Mouse (Mus musculus) heart, embryonic 15.5 days (tissue): Measurements from ENCODE around the gene D030056L22Rik. TPM values are rescaled to one million over a fixed set of nuclear protein-coding genes. Genes with fewer than 3 reads are reported as not detected.
"Not testable (repeated sequence)": the region's sequence is repeated elsewhere in the genome, so short reads cannot be mapped to it uniquely, and the experiment has no call there.

Experiments used
- ATAC-seq: fragments of 200-750 bp; cut with Nextera tagmentation; replicated peaks from 2 replicates; pipeline ENCODE4 v1.8.0; 2017; ENCODE audit warnings: low read depth, moderate TSS enrichment; ENCODE audit not compliant: insufficient number of reproducible peaks, insufficient read depth, low FRiP score
- H3K27ac ChIP-seq: fragments of 300-500 bp; sonication (generic); 2 replicates; pipeline ENCODE4 v1.5.1; 2015; ENCODE audit warnings: mild to moderate bottlenecking, inconsistent platforms
- H3K27me3 ChIP-seq: fragments of 300-500 bp; sonication (generic); 2 replicates; pipeline ENCODE4 v1.6.1; 2015; ENCODE audit warnings: inconsistent platforms
- H3K36me3 ChIP-seq: fragments of 300-500 bp; sonication (generic); 2 replicates; pipeline ENCODE4 v1.6.1; 2015; ENCODE audit warnings: mild to moderate bottlenecking, inconsistent platforms
- H3K4me1 ChIP-seq: fragments of 300-500 bp; sonication (generic); replicated peaks from 2 replicates; pipeline ENCODE4 v1.6.1; 2015; ENCODE audit warnings: inconsistent platforms
- H3K4me2 ChIP-seq: fragments of 300-500 bp; sonication (generic); 2 replicates; pipeline ENCODE4 v1.6.1; 2015; ENCODE audit warnings: inconsistent platforms, mild to moderate bottlenecking, moderate library complexity
- H3K4me3 ChIP-seq: fragments of 300-500 bp; sonication (generic); 2 replicates; pipeline ENCODE4 v1.5.1; 2015; ENCODE audit warnings: mild to moderate bottlenecking, inconsistent platforms
- H3K9ac ChIP-seq: fragments of 300-500 bp; sonication (generic); 2 replicates; pipeline ENCODE4 v1.6.1; 2015; ENCODE audit warnings: mild to moderate bottlenecking, inconsistent platforms
- H3K9me3 ChIP-seq: fragments of 300-500 bp; sonication (generic); replicated peaks from 2 replicates; pipeline ENCODE4 v1.6.1; 2016; ENCODE audit warnings: inconsistent platforms
- WGBS: fragments of 180-500 bp; shearing (Covaris S2); methylation state at CpG from one replicate; pipeline ENCODE4 v1.1.7; 2015; ENCODE audit warnings: mixed read lengths; 5-methylcytosine and 5-hydroxymethylcytosine counted together
- polyA plus RNA-seq: library from polyadenylated mRNA; unstranded; fragments of >200 nt; fragmentation: Nextera tagmentation; extraction: Ambion mirVana; gene quantifications from 2 replicates; pipeline ENCODE4 v1.2.1, GENCODE M21; 2015

D030056L22Rik gene
- polyA plus RNA-seq, 1 experiment from 2014 or later = 27.9 TPM

DNA sequence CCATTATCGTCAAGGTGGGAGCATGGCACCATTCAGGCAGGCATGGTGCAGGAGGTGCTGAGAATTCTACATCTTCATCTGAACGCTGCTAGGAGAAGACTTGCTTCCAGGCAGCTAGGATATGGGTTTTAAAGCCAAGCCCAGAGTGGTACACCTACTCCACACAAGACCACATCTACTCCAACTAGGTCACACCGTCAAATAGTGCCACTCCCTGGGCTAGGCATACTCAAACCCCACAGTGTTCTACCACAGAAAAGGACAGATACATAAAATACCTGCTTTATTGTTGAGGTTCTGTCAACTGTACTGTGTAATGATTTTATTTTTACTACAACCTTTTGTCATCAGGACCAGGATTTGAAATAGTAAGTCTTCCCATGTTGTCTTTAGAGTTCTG lies 17.9 kb upstream of the D030056L22Rik start:
- Histone ChIP-seq H3K27me3 (no peaks in the 10 kb centered on the region), H3K36me3 (peaks cover 13% of the 10 kb centered on the region; the same call in 1 of the 2 replicates), H3K4me2 (no peak overlapping the region), H3K4me3 (no peak overlapping the region), H3K27ac (no peak overlapping the region), H3K9me3 (no peaks in the 10 kb centered on the region), H3K9ac (no peak overlapping the region), H3K4me1 (peaks cover 7% of the 10 kb centered on the region)
- no peak for ATAC-seq
- 87% methylated on average over 3 of the region's 3 CpGs for WGBS

DNA sequence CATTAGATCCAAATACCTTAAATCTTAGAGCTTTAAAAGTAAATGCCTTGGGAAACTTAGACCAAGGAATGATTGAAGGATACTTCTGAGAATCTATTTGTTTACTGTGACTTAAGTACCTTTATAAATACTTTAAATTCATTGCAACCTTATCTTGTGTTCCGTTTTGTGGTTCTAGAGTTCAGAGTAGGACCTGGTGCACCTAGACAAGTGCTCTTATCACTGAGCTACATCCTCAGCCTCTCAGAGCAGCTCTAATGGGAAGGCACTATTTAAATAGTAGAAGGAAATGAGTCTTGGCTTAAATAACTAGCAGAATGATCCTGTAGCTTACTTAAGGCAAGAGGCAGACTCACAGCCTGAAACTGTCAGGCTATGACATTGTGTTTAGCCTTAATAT lies 17.4 kb upstream of the D030056L22Rik start:
- Histone ChIP-seq H3K9me3 (no peaks in the 10 kb centered on the region), H3K36me3 (peaks cover 13% of the 10 kb centered on the region; the same call in 1 of the 2 replicates), H3K27ac (no peak overlapping the region), H3K4me2 (no peak overlapping the region), H3K27me3 (no peaks in the 10 kb centered on the region), H3K9ac (no peak overlapping the region), H3K4me3 (no peak overlapping the region), H3K4me1 (peaks cover 7% of the 10 kb centered on the region)
- WGBS = 58% methylated on average over 1 of the region's 1 CpGs
- no peak for ATAC-seq

DNA sequence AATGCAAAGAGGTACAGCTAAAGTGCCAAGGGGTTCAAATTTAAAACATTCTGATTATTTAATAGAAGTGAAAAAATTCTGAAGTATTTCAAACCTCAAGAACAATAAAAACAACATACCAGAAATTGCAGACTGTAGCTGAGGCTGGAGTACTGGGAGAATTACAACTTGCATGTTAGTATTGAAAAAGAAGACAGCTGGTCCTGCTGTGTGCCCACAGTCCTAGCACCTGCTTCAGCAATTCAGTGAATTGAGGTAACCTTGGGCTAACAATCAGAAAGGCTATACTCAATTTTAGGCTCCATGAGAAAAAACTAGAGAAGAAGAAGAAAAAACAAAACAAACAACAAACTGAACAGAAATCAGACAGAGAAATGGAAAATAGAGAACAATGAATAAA lies 4.9 kb upstream of the D030056L22Rik start:
- Histone ChIP-seq H3K36me3 (no peaks in the 10 kb centered on the region; the same call in 1 of the 2 replicates), H3K9me3 (no peaks in the 10 kb centered on the region)
- ATAC-seq = no peak

DNA sequence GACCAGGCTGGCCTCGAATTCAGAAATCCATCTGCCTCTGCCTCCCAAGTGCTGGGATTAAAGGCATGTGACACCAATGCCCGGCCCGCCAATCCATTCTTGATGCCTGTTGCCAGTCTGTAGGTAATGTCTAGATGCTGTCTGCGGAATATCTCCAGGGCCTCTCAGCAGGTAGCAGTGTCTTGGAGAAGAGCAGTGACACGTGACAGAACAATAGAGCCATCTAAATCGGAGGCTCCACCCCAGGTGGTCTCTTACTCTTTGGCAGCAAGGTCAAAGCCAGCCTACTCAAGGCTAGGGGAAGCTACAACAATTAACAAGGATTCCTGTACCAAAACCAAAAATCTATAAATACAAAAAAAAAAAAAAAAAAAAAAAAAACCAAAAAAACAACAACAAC lies 2.1 kb upstream of the D030056L22Rik start:
- Histone ChIP-seq H3K27me3 (no peaks in the 10 kb centered on the region), H3K4me3 (no peak overlapping the region), H3K36me3 (no peaks in the 10 kb centered on the region), H3K27ac (no peak overlapping the region), H3K9ac (no peak overlapping the region), H3K4me1 (peaks cover 32% of the 10 kb centered on the region), H3K4me2 (no peak overlapping the region), H3K9me3 (no peaks in the 10 kb centered on the region)
- WGBS = 78% methylated on average over 6 of the region's 6 CpGs
- no peak for ATAC-seq

More for the DNA sequence above, 4.9 kb upstream of the D030056L22Rik start:
- no peak overlapping the region for H3K4me3 ChIP-seq
- H3K27me3 ChIP-seq = no peaks in the 10 kb centered on the region
- H3K9ac ChIP-seq = no peak overlapping the region
- peaks cover 11% of the 10 kb centered on the region for H3K4me1 ChIP-seq
- no peak overlapping the region for H3K4me2 ChIP-seq
- H3K27ac ChIP-seq = no peak overlapping the region

DNA sequence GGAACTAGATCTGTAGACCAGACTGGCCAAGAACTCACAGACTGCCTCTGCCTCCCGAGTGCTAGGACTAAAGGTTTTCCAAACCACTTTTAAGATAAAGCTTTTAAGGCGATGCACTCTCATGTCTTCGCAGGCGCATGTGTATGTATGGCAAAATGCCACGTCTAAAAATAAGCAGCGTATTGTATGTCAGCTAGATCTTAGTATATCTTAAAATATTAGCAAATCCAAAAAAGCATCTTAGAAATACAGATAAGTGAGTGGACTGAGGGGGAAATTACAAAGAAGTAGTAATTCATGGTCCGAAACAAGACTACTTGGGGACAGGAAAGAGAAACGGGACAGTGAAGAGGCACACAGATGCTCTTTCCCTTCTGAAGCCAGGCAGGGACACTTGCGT lies 1.4 kb upstream of the D030056L22Rik start:
- ATAC-seq = no peak
- H3K27ac ChIP-seq = no peak overlapping the region
- no peak overlapping the region for H3K9ac ChIP-seq
- no peak overlapping the region for H3K4me2 ChIP-seq
- 66% methylated on average over 9 of the region's 9 CpGs for WGBS
- H3K9me3 ChIP-seq = no peaks in the 10 kb centered on the region
- H3K27me3 ChIP-seq = no peaks in the 10 kb centered on the region
- no peaks in the 10 kb centered on the region for H3K36me3 ChIP-seq
- H3K4me1 ChIP-seq = peaks cover 34% of the 10 kb centered on the region
- H3K4me3 ChIP-seq = no peak overlapping the region

GRCm38 (mm10) chr19:18712153-18712865 lies 684 bp upstream of the D030056L22Rik start:
- WGBS = 53% methylated on average over 16 of the region's 16 CpGs

GRCm38 (mm10) chr19:18713357-18713756 lies 364 bp downstream of the D030056L22Rik start:
- Histone ChIP-seq H3K4me3 (peak overlapping the region; percentile 77), H3K27ac (peak overlapping the region; percentile 97), H3K4me2 (peak overlapping the region; percentile 90), H3K9ac (peak overlapping the region; percentile 78), H3K4me1 (peaks cover 42% of the 10 kb centered on the region)
- not testable (repeated sequence) for H3K36me3 ChIP-seq, H3K27me3 ChIP-seq, H3K9me3 ChIP-seq
- peak; percentile 63 for ATAC-seq
- WGBS = 0% methylated on average over 43 of the region's 46 CpGs

More at GRCm38 (mm10) chr19:18712153-18712865, 684 bp upstream of the D030056L22Rik start:
- Histone ChIP-seq H3K27ac (peak overlapping the region; percentile 97), H3K9me3 (no peaks in the 10 kb centered on the region), H3K9ac (peak overlapping the region; percentile 68), H3K36me3 (no peaks in the 10 kb centered on the region), H3K4me2 (peak overlapping the region; percentile 90), H3K4me3 (peak overlapping the region; percentile 77), H3K27me3 (no peaks in the 10 kb centered on the region), H3K4me1 (peaks cover 37% of the 10 kb centered on the region)
- no peak for ATAC-seq

DNA sequence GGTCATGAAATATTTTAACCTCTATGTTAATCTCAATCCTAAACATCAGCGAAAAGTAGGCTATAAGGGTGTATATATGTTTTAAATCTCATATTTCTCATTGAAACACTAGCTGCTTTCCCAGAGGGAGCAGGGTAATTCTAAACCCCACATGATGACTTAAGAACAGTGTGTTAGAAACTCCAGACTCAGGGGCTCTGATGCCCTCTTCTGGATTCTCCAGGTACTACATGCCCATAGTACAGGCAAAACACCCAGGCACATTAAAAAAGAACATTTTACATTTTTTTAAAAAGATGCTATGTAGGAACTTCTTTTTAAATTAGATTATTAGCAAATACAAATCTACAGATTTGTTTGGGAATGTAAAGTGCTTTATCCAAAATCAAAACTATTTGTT lies 3.4 kb downstream of the D030056L22Rik start:
- Histone ChIP-seq H3K4me2 (no peak overlapping the region), H3K9me3 (no peaks in the 10 kb centered on the region), H3K27me3 (no peaks in the 10 kb centered on the region), H3K36me3 (peaks cover 6% of the 10 kb centered on the region; the same call in 1 of the 2 replicates), H3K27ac (no peak overlapping the region), H3K4me1 (peaks cover 46% of the 10 kb centered on the region), H3K4me3 (no peak overlapping the region), H3K9ac (no peak overlapping the region)
- no peak for ATAC-seq
- WGBS = 33% methylated on average over 1 of the region's 1 CpGs

GRCm38 (mm10) chr19:18720337-18720736 lies 7.3 kb downstream of the D030056L22Rik start:
- no peak for ATAC-seq
- Histone ChIP-seq H3K36me3 (peaks cover 6% of the 10 kb centered on the region; the same call in 1 of the 2 replicates), H3K4me3 (no peak overlapping the region), H3K9me3 (no peaks in the 10 kb centered on the region), H3K27me3 (no peaks in the 10 kb centered on the region), H3K9ac (no peak overlapping the region), H3K27ac (no peak overlapping the region), H3K4me2 (no peak overlapping the region), H3K4me1 (peaks cover 21% of the 10 kb centered on the region)
- WGBS = 82% methylated on average over 3 of the region's 3 CpGs

- 69% methylated on average over 2 of the region's 2 CpGs for WGBS
- H3K9ac ChIP-seq = no peak overlapping the region
- H3K4me3 ChIP-seq = no peak overlapping the region
Measured at GRCm38 (mm10) chr19:18725186-18725585, 12.2 kb downstream of the D030056L22Rik start.

DNA sequence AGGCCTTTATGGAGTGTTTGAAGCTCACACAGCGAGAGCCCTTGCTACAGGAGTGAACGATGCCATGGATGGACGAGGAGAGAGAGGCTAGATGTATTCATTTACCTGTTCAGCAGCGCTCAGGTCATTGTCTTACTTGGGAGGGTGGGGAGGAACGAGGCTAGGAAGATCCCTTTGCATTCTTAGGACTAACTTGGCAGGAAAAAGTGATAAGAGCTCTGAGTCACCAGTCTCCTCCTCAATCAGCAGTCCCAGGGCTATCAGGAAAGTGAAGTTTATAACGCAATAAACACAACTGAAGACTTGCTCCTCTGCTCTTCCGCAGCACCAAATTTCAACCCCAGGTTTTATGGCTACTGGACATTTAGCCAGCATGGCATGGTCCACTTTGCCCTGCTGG lies 17.3 kb downstream of the D030056L22Rik start:
- H3K9ac ChIP-seq = no peak overlapping the region
- H3K4me3 ChIP-seq = no peak overlapping the region
- no peak for ATAC-seq
- 49% methylated on average over 7 of the region's 7 CpGs for WGBS
- no peak overlapping the region for H3K27ac ChIP-seq
- H3K4me2 ChIP-seq = no peak overlapping the region
- H3K9me3 ChIP-seq = no peaks in the 10 kb centered on the region
- H3K27me3 ChIP-seq = peaks cover 2% of the 10 kb centered on the region; the same call in 1 of the 2 replicates
- no peaks in the 10 kb centered on the region for H3K36me3 ChIP-seq
- H3K4me1 ChIP-seq = peaks cover 16% of the 10 kb centered on the region

More at GRCm38 (mm10) chr19:18725186-18725585, 12.2 kb downstream of the D030056L22Rik start:
- Histone ChIP-seq H3K9me3 (no peaks in the 10 kb centered on the region), H3K36me3 (no peaks in the 10 kb centered on the region), H3K27ac (no peak overlapping the region), H3K27me3 (no peaks in the 10 kb centered on the region), H3K4me2 (no peak overlapping the region), H3K4me1 (peaks cover 2% of the 10 kb centered on the region)
- ATAC-seq = no peak

GRCm38 (mm10) chr19:18731077-18731476 lies 18.1 kb downstream of the D030056L22Rik start:
- Histone ChIP-seq H3K27me3 (peaks cover 3% of the 10 kb centered on the region; the same call in 1 of the 2 replicates), H3K4me3 (0 out of 2 replicates have a peak overlapping the region, but pooled peaks have one; percentile 6), H3K9ac (no peak overlapping the region), H3K27ac (no peak overlapping the region), H3K4me2 (peak overlapping the region; percentile 30), H3K4me1 (peaks cover 16% of the 10 kb centered on the region), H3K36me3 (no peaks in the 10 kb centered on the region), H3K9me3 (no peaks in the 10 kb centered on the region)
- ATAC-seq = no peak
- WGBS = 24% methylated on average over 7 of the region's 7 CpGs
